Mouse (Mus musculus): ENCODE measurements around the gene Aspg. TPM values are rescaled to one million over a fixed set of nuclear protein-coding genes. Genes with fewer than 3 reads are reported as not detected.

Gene Aspg
- polyA plus RNA-seq, 1 experiment, result 16.8 TPM

GRCm38 (mm10) chr12:112171657-112172056, 65.2 kb downstream of the Aspg start:
- no peak for TF ChIP-seq POLR2A (IDR thresholded peaks at IDR 0.05; ENCODE audit: borderline replicate concordance, extremely low read depth, low read depth, low read length)
- no peak for TF ChIP-seq CTCF (IDR thresholded peaks at IDR 0.05; ENCODE audit: insufficient read depth, low read length)
- WGBS, result 84% methylated on average over 1 of the region's 1 CpGs
- no peak overlapping the region for H3K4me3 ChIP-seq (replicated peaks; ENCODE audit: extremely low read depth, low read depth, low read length)
- H3K4me1 ChIP-seq (ENCODE audit: control insufficient read depth, insufficient read depth, low read length), result peaks cover 8% of the 10 kb centered on the region; the same call in 1 of the 2 replicates
- no peak for DNase-seq

- DNase-seq, result no peak
- Histone ChIP-seq H3K4me1 (ENCODE audit: control insufficient read depth, insufficient read depth, low read length) (peaks cover 8% of the 10 kb centered on the region; the same call in 1 of the 2 replicates), H3K4me3 (replicated peaks; ENCODE audit: extremely low read depth, low read depth, low read length) (no peak overlapping the region)
- no peak for TF ChIP-seq CTCF (IDR thresholded peaks at IDR 0.05; ENCODE audit: insufficient read depth, low read length)
- no peak for TF ChIP-seq POLR2A (IDR thresholded peaks at IDR 0.05; ENCODE audit: borderline replicate concordance, extremely low read depth, low read depth, low read length)
- 66% methylated on average over 8 of the region's 8 CpGs for WGBS
Measured at GRCm38 (mm10) chr12:112172214-112172613, 65.7 kb downstream of the Aspg start.

Other genes starting within 250 kb of the Aspg start
- 32.0 and 34.1 TPM in 2 replicates for gene Ppp1r13b, start 198.6 kb upstream of the Aspg start, polyA plus RNA-seq (2012; rRNA removed)
- gene Atp5mpl, start 139.7 kb upstream of the Aspg start, polyA plus RNA-seq (2012; rRNA removed), result 10.4 and 20.5 TPM in 2 replicates
- 0.05 and 0.09 TPM in 2 replicates for gene Tdrd9, start 135.1 kb upstream of the Aspg start, polyA plus RNA-seq (2012; rRNA removed)
- not detected in 2 replicates for gene Rd3l, start 125.4 kb upstream of the Aspg start, polyA plus RNA-seq (2012; rRNA removed)
- 28.8 and 32.4 TPM in 2 replicates for gene Kif26a, start 39.5 kb downstream of the Aspg start, polyA plus RNA-seq (2012; rRNA removed)

Data from lung, adult 2 months (tissue).